In the genomic region with DNA sequence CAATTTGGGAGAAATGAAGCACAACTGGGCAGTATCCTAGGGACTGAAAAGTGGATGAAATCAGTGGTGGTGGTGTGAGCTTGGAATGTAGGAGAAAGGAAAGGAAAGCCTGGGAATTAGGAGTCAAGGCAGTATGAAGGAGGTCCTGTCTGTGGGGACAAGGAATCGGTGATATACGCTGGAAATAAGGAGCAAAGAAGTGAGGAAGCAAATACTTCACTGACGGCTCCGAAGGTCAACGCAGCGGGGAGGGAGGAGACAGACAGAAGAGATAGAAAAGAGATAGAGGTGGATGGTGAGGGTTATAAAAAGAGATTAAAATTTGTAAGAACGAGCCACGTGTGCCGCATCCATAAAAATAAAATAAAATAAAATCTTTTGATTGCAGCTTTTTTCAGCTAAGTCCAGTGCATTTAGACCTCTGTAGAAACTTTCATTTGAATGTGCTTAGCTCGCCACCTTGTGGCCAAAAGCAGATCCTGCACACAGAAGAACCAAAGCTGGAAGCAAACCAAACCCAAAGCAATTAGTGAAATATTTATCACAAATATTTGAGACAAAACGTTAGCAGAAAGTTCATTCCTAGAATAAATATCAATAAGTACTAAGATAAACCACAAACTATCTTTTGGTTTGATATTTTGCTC, we compare ENCODE assay signal across 8 mouse cellular contexts.
DNase-seq lines count a peak whose midpoint lies in the region; ATAC-seq lines count a peak whose summit lies in the region.

No protein-coding gene starts in this region.

- H3K27me3 ChIP-seq in forebrain, embryonic 11.5 days (ENCODE audit: control insufficient read depth, insufficient read depth, low read length) = no peaks in the 10 kb centered on the region
- no peaks in the 10 kb centered on the region for H3K27me3 ChIP-seq in kidney, embryonic 14.5 days (ENCODE audit: control insufficient read depth, insufficient read depth, low read length)

- no peak overlapping the region for H3K9ac ChIP-seq in forebrain, embryonic 11.5 days (ENCODE audit: low read length)
- H3K9ac ChIP-seq in kidney, embryonic 14.5 days (ENCODE audit: low read depth, low read length) = no peak overlapping the region

- no peak overlapping the region for H3K27ac ChIP-seq in forebrain, embryonic 11.5 days (ENCODE audit: low read depth, low read length)
- no peak overlapping the region for H3K27ac ChIP-seq in kidney, embryonic 14.5 days (ENCODE audit: low read depth, low read length)

- H3K9me3 ChIP-seq in forebrain, embryonic 11.5 days (ENCODE audit: control insufficient read depth, low read length) = no peaks in the 10 kb centered on the region
- H3K9me3 ChIP-seq in kidney, embryonic 14.5 days (ENCODE audit: control insufficient read depth, low read length) = no peaks in the 10 kb centered on the region

- ATAC-seq in frontal cortex, adult (ENCODE audit: low TSS enrichment) = no peak
- peak; percentile 41 for ATAC-seq in CD4-positive, CD25-positive, alpha-beta regulatory T cell, adult 4 months
- ATAC-seq in forebrain, embryonic 11.5 days (replicated peaks; ENCODE audit: low FRiP score) = 0 out of 2 replicates have a peak, but pooled peaks have one; percentile 25
- peak; percentile 46; the same call in 1 of the 2 replicates for ATAC-seq in kidney, embryonic 14.5 days (ENCODE audit: low FRiP score, low TSS enrichment)

- WGBS in forebrain, embryonic 11.5 days = 40% methylated on average over 11 of the region's 11 CpGs
- WGBS in kidney, embryonic 14.5 days = 44% methylated on average over 11 of the region's 11 CpGs

- H3K4me3 ChIP-seq in forebrain, embryonic 11.5 days (ENCODE audit: low read depth, low read length) = no peak overlapping the region
- no peak overlapping the region for H3K4me3 ChIP-seq in kidney, embryonic 14.5 days (ENCODE audit: low read length)

- peak; percentile 48 to 54 for DNase-seq in frontal cortex, postnatal 25 days (ENCODE audit: low spot score in 2 of 2)
- DNase-seq in c-Kit-negative CD71-positive TER-119-positive erythroid progenitor cells, embryonic 14.5 days (ENCODE audit: low read depth, low spot score) = peak; percentile 2
- peak; percentile 66 for DNase-seq in forebrain, embryonic 11.5 days (ENCODE audit: low spot score)
- peak; percentile 20 to 34 for DNase-seq in lung, postnatal 4 days
- peak; percentile 76 to 81 for DNase-seq in right cerebral cortex, adult 2 months (ENCODE audit: low spot score in 2 of 2)

- no peaks in the 10 kb centered on the region for H3K4me1 ChIP-seq in forebrain, embryonic 11.5 days (replicated peaks; ENCODE audit: control insufficient read depth, insufficient read depth, low read length)
- H3K4me1 ChIP-seq in kidney, embryonic 14.5 days (ENCODE audit: control insufficient read depth, insufficient read depth, low read length) = no peaks in the 10 kb centered on the region

- H3K4me2 ChIP-seq in forebrain, embryonic 11.5 days (ENCODE audit: low read depth, low read length, severe bottlenecking) = no peak overlapping the region
- no peak overlapping the region for H3K4me2 ChIP-seq in kidney, embryonic 14.5 days (replicated peaks; ENCODE audit: low read depth, low read length)

- no peaks in the 10 kb centered on the region for H3K36me3 ChIP-seq in forebrain, embryonic 11.5 days (ENCODE audit: control insufficient read depth, insufficient read depth, low read length)
- no peaks in the 10 kb centered on the region for H3K36me3 ChIP-seq in kidney, embryonic 14.5 days (ENCODE audit: control insufficient read depth, insufficient read depth, low read length)

Comparison
In these comparisons a context has a peak if more than half of its experiments do, and no peak if none do; other contexts are left out.
1. DNase-seq: peak in every context shown above with its lines; median percentile 78 in right cerebral cortex, adult 2 months; 66 in forebrain, embryonic 11.5 days; 51 in frontal cortex, postnatal 25 days; 27 in lung, postnatal 4 days; 2 in c-Kit-negative CD71-positive TER-119-positive erythroid progenitor cells, embryonic 14.5 days.